Mouse (Mus musculus): ENCODE results near the gene CN725425. TPM values are rescaled to one million over a fixed set of nuclear protein-coding genes. Genes with fewer than 3 reads are reported as not detected.

Gene CN725425
- total RNA-seq, 1 experiment from 2014 or later, result not detected

- ATAC-seq (replicated peaks in 1 of 2; ENCODE audit: insufficient read depth in 1 of 2, low FRiP score in 2 of 2, low TSS enrichment in 1 of 2, low read depth in 1 of 2, poor library complexity in 2 of 2, severe bottlenecking in 2 of 2), result peak in 1 of 2 experiments; percentile 19; a peak in 1 of 4 replicates
Observed at GRCm38 (mm10) chr15:91192223-91192598, 7.1 kb upstream of the CN725425 start.

GRCm38 (mm10) chr15:91200833-91201232, 1.5 kb downstream of the CN725425 start:
- ATAC-seq (replicated peaks in 1 of 2; ENCODE audit: insufficient read depth in 1 of 2, low FRiP score in 2 of 2, low TSS enrichment in 1 of 2, low read depth in 1 of 2, poor library complexity in 2 of 2, severe bottlenecking in 2 of 2), result peak in 1 of 2 experiments; percentile 45; a peak in 1 of 4 replicates

GRCm38 (mm10) chr15:91202486-91202885, 3.2 kb downstream of the CN725425 start:
- ATAC-seq (replicated peaks in 1 of 2; ENCODE audit: insufficient read depth in 1 of 2, low FRiP score in 2 of 2, low TSS enrichment in 1 of 2, low read depth in 1 of 2, poor library complexity in 2 of 2, severe bottlenecking in 2 of 2), result peak in 1 of 2 experiments; percentile 70; a peak in 1 of 4 replicates

GRCm38 (mm10) chr15:91203521-91203920, 4.2 kb downstream of the CN725425 start:
- no peak for ATAC-seq (replicated peaks in 1 of 2; ENCODE audit: insufficient read depth in 1 of 2, low FRiP score in 2 of 2, low TSS enrichment in 1 of 2, low read depth in 1 of 2, poor library complexity in 2 of 2, severe bottlenecking in 2 of 2)

GRCm38 (mm10) chr15:91206518-91206917, 7.2 kb downstream of the CN725425 start:
- ATAC-seq (replicated peaks in 1 of 2; ENCODE audit: insufficient read depth in 1 of 2, low FRiP score in 2 of 2, low TSS enrichment in 1 of 2, low read depth in 1 of 2, poor library complexity in 2 of 2, severe bottlenecking in 2 of 2), result no peak

GRCm38 (mm10) chr15:91237294-91237693, 38.0 kb downstream of the CN725425 start:
- peak; percentile 52 to 84 for ATAC-seq (replicated peaks in 1 of 2; ENCODE audit: insufficient read depth in 1 of 2, low FRiP score in 2 of 2, low TSS enrichment in 1 of 2, low read depth in 1 of 2, poor library complexity in 2 of 2, severe bottlenecking in 2 of 2)

- ATAC-seq (replicated peaks in 1 of 2; ENCODE audit: insufficient read depth in 1 of 2, low FRiP score in 2 of 2, low TSS enrichment in 1 of 2, low read depth in 1 of 2, poor library complexity in 2 of 2, severe bottlenecking in 2 of 2), result no peak
Observed at GRCm38 (mm10) chr15:91240683-91241335, 41.5 kb downstream of the CN725425 start.

GRCm38 (mm10) chr15:91250815-91251214, 51.5 kb downstream of the CN725425 start:
- ATAC-seq (replicated peaks in 1 of 2; ENCODE audit: insufficient read depth in 1 of 2, low FRiP score in 2 of 2, low TSS enrichment in 1 of 2, low read depth in 1 of 2, poor library complexity in 2 of 2, severe bottlenecking in 2 of 2), result peak; percentile 40; a peak in 2 of 4 replicates

GRCm38 (mm10) chr15:91251544-91252408, 52.5 kb downstream of the CN725425 start:
- ATAC-seq (replicated peaks in 1 of 2; ENCODE audit: insufficient read depth in 1 of 2, low FRiP score in 2 of 2, low TSS enrichment in 1 of 2, low read depth in 1 of 2, poor library complexity in 2 of 2, severe bottlenecking in 2 of 2), result no peak

GRCm38 (mm10) chr15:91252956-91253355, 53.7 kb downstream of the CN725425 start:
- ATAC-seq (replicated peaks in 1 of 2; ENCODE audit: insufficient read depth in 1 of 2, low FRiP score in 2 of 2, low TSS enrichment in 1 of 2, low read depth in 1 of 2, poor library complexity in 2 of 2, severe bottlenecking in 2 of 2), result peak in 1 of 2 experiments; percentile 51; a peak in 2 of 4 replicates

- no peak for ATAC-seq (replicated peaks in 1 of 2; ENCODE audit: insufficient read depth in 1 of 2, low FRiP score in 2 of 2, low TSS enrichment in 1 of 2, low read depth in 1 of 2, poor library complexity in 2 of 2, severe bottlenecking in 2 of 2)
Observed at GRCm38 (mm10) chr15:91255308-91255707, 56.0 kb downstream of the CN725425 start.

GRCm38 (mm10) chr15:91257140-91257539, 57.8 kb downstream of the CN725425 start:
- ATAC-seq (replicated peaks in 1 of 2; ENCODE audit: insufficient read depth in 1 of 2, low FRiP score in 2 of 2, low TSS enrichment in 1 of 2, low read depth in 1 of 2, poor library complexity in 2 of 2, severe bottlenecking in 2 of 2), result no peak

- ATAC-seq (replicated peaks in 1 of 2; ENCODE audit: insufficient read depth in 1 of 2, low FRiP score in 2 of 2, low TSS enrichment in 1 of 2, low read depth in 1 of 2, poor library complexity in 2 of 2, severe bottlenecking in 2 of 2), result no peak; a peak in 1 of 4 replicates
Observed at GRCm38 (mm10) chr15:91260578-91260977, 61.3 kb downstream of the CN725425 start.

GRCm38 (mm10) chr15:91263926-91264325, 64.6 kb downstream of the CN725425 start:
- ATAC-seq (replicated peaks in 1 of 2; ENCODE audit: insufficient read depth in 1 of 2, low FRiP score in 2 of 2, low TSS enrichment in 1 of 2, low read depth in 1 of 2, poor library complexity in 2 of 2, severe bottlenecking in 2 of 2), result no peak

GRCm38 (mm10) chr15:91268532-91268931, 69.2 kb downstream of the CN725425 start:
- no peak for ATAC-seq (replicated peaks in 1 of 2; ENCODE audit: insufficient read depth in 1 of 2, low FRiP score in 2 of 2, low TSS enrichment in 1 of 2, low read depth in 1 of 2, poor library complexity in 2 of 2, severe bottlenecking in 2 of 2)

- no peak for ATAC-seq (replicated peaks in 1 of 2; ENCODE audit: insufficient read depth in 1 of 2, low FRiP score in 2 of 2, low TSS enrichment in 1 of 2, low read depth in 1 of 2, poor library complexity in 2 of 2, severe bottlenecking in 2 of 2)
Observed at GRCm38 (mm10) chr15:91275961-91276360, 76.7 kb downstream of the CN725425 start.

- ATAC-seq (replicated peaks in 1 of 2; ENCODE audit: insufficient read depth in 1 of 2, low FRiP score in 2 of 2, low TSS enrichment in 1 of 2, low read depth in 1 of 2, poor library complexity in 2 of 2, severe bottlenecking in 2 of 2), result no peak
Observed at GRCm38 (mm10) chr15:91279571-91279970, 80.3 kb downstream of the CN725425 start.

- no peak for ATAC-seq (replicated peaks in 1 of 2; ENCODE audit: insufficient read depth in 1 of 2, low FRiP score in 2 of 2, low TSS enrichment in 1 of 2, low read depth in 1 of 2, poor library complexity in 2 of 2, severe bottlenecking in 2 of 2)
Observed at GRCm38 (mm10) chr15:91281521-91281920, 82.2 kb downstream of the CN725425 start.
